Mouse (Mus musculus): ENCODE data around the gene Twist2. TPM values are rescaled to one million over a fixed set of nuclear protein-coding genes. Genes with fewer than 3 reads are reported as not detected.

Gene Twist2
- total RNA-seq, 1 experiment, result 2.6 TPM

DNA sequence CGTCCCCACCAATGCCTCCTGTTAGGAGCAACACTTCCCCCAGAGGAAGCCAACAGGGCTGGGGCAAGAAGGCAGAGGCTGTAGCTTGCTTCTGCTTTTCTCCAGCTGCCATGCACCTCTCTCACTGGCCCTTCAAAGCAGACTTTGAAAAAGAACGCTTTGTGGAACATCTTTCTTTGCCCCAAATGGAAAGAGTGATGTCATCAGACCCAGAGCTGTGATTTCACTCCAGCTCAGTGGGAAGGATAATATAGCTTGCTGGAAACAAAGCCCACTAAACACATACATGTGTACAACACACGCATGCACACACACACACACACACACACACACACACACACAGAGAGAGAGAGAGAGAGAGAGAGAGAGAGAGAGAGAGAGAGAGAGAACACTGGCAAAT lies 17.1 kb upstream of the Twist2 start:
- Histone ChIP-seq H3K4me3 (ENCODE audit: insufficient read depth in 1 of 2, low read depth in 1 of 2, low read length in 2 of 2, poor library complexity in 1 of 2, severe bottlenecking in 1 of 2) (no peak overlapping the region), H3K27ac (ENCODE audit: insufficient read depth, low read depth, low read length, poor library complexity, severe bottlenecking) (no peak overlapping the region), H3K9ac (ENCODE audit: insufficient read depth, low read depth, low read length, poor library complexity, severe bottlenecking) (no peak overlapping the region), H3K36me3 (ENCODE audit: control insufficient read depth, insufficient read depth, low read length, poor library complexity, severe bottlenecking) (no peaks in the 10 kb centered on the region), H3K9me3 (ENCODE audit: control insufficient read depth, insufficient read depth, low read depth, low read length) (no peaks in the 10 kb centered on the region), H3K4me1 (ENCODE audit: control insufficient read depth in 2 of 2, insufficient read depth in 2 of 2, low read length in 2 of 2, poor library complexity in 1 of 2) (no peaks in the 10 kb centered on the region)
- TF ChIP-seq HCFC1 (IDR thresholded peaks at IDR 0.05; ENCODE audit: borderline replicate concordance, insufficient read depth, low read length), result no peak
- DNase-seq (ENCODE audit: low read depth, low spot score), result no peak
- in situ Hi-C loops (cut with MboI; ENCODE audit: low sequenced_read_pairs in 2 of 2, unreplicated experiment in 2 of 2), result no loop called here

DNA sequence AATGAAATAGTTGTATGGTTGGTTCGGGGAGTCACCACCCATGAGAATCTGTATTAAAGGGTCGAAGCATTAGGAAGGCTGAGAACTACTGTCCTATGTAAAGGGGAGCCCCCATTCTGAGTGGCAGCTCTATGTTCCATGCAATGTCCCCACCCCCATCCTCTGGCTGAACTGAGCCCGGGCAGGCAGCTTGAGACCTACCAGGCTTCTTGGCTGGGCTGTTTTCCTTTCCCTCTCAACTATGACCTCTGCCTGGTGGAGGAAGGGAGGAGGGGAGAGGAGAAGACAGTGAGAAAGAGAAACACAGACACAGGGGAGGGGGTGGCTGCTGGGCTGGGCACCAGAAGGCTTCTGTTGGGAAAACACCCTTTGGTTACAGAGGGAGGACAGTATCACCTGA lies 1.9 kb upstream of the Twist2 start:
- peaks cover 0 to 5% of the 10 kb centered on the region in 2 experiments; a peak in 1 of 4 replicates for H3K4me1 ChIP-seq (ENCODE audit: control insufficient read depth in 2 of 2, insufficient read depth in 2 of 2, low read length in 2 of 2, poor library complexity in 1 of 2)
- H3K36me3 ChIP-seq (ENCODE audit: control insufficient read depth, insufficient read depth, low read length, poor library complexity, severe bottlenecking), result no peaks in the 10 kb centered on the region
- no peak overlapping the region for H3K27ac ChIP-seq (ENCODE audit: insufficient read depth, low read depth, low read length, poor library complexity, severe bottlenecking)
- no peaks in the 10 kb centered on the region for H3K9me3 ChIP-seq (ENCODE audit: control insufficient read depth, insufficient read depth, low read depth, low read length)
- H3K9ac ChIP-seq (ENCODE audit: insufficient read depth, low read depth, low read length, poor library complexity, severe bottlenecking), result no peak overlapping the region
- in situ Hi-C loops (cut with MboI; ENCODE audit: low sequenced_read_pairs in 2 of 2, unreplicated experiment in 2 of 2), result no loop called here
- DNase-seq (ENCODE audit: low read depth, low spot score), result no peak
- TF ChIP-seq ZNF384 (IDR thresholded peaks at IDR 0.05; ENCODE audit: low read depth, low read length), result no peak
- TF ChIP-seq CHD2 (IDR thresholded peaks at IDR 0.05; ENCODE audit: low read depth, low read length), result no peak
- no peak for TF ChIP-seq ZC3H11A (IDR thresholded peaks at IDR 0.05; ENCODE audit: borderline replicate concordance, low read depth, low read length)
- no peak for TF ChIP-seq MAFK (IDR thresholded peaks at IDR 0.05; ENCODE audit: insufficient read depth, low read depth, low read length)
- no peak for TF ChIP-seq HCFC1 (IDR thresholded peaks at IDR 0.05; ENCODE audit: borderline replicate concordance, insufficient read depth, low read length)
- no peak overlapping the region for H3K4me3 ChIP-seq (ENCODE audit: insufficient read depth in 1 of 2, low read depth in 1 of 2, low read length in 2 of 2, poor library complexity in 1 of 2, severe bottlenecking in 1 of 2)

DNA sequence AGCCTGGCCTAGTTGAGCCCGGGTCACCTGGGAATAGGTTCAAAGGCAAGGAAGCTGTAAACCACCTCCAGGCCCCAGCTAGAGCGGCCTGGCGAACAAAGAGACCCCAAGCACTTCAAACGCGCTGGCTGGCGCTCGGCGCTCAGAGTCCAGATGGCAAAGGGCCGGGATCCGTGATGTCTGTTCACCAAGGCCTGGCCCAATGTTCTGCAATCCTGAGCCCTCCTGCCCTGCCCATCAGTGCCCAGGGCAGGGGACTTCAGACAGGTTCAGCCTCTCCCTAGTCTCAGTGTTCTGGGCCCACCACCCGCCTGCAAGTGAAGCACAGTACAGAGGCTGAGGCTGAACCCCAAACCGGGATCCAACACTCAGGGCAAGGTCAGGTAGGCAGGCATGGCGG lies 913 bp upstream of the Twist2 start:
- Histone ChIP-seq H3K9me3 (ENCODE audit: control insufficient read depth, insufficient read depth, low read depth, low read length) (no peaks in the 10 kb centered on the region), H3K27ac (ENCODE audit: insufficient read depth, low read depth, low read length, poor library complexity, severe bottlenecking) (no peak overlapping the region), H3K36me3 (ENCODE audit: control insufficient read depth, insufficient read depth, low read length, poor library complexity, severe bottlenecking) (no peaks in the 10 kb centered on the region), H3K4me1 (ENCODE audit: control insufficient read depth in 2 of 2, insufficient read depth in 2 of 2, low read length in 2 of 2, poor library complexity in 1 of 2) (peaks cover 0 to 5% of the 10 kb centered on the region in 2 experiments; a peak in 1 of 4 replicates), H3K4me3 (ENCODE audit: insufficient read depth in 1 of 2, low read depth in 1 of 2, low read length in 2 of 2, poor library complexity in 1 of 2, severe bottlenecking in 1 of 2) (peak overlapping the region; percentile 58 to 70; a peak in 2 of 4 replicates), H3K9ac (ENCODE audit: insufficient read depth, low read depth, low read length, poor library complexity, severe bottlenecking) (no peak overlapping the region)
- no peak for DNase-seq (ENCODE audit: low read depth, low spot score)
- TF ChIP-seq HCFC1 (IDR thresholded peaks at IDR 0.05; ENCODE audit: borderline replicate concordance, insufficient read depth, low read length), result no peak
- no peak for TF ChIP-seq CHD2 (IDR thresholded peaks at IDR 0.05; ENCODE audit: low read depth, low read length)
- TF ChIP-seq ZC3H11A (IDR thresholded peaks at IDR 0.05; ENCODE audit: borderline replicate concordance, low read depth, low read length), result no peak
- no peak for TF ChIP-seq MAFK (IDR thresholded peaks at IDR 0.05; ENCODE audit: insufficient read depth, low read depth, low read length)
- TF ChIP-seq ZNF384 (IDR thresholded peaks at IDR 0.05; ENCODE audit: low read depth, low read length), result no peak
- in situ Hi-C loops (cut with MboI; ENCODE audit: low sequenced_read_pairs in 2 of 2, unreplicated experiment in 2 of 2), result no loop called here

- Histone ChIP-seq H3K9ac (ENCODE audit: insufficient read depth, low read depth, low read length, poor library complexity, severe bottlenecking) (peak overlapping the region; percentile 24; the same call in 1 of the 2 replicates), H3K36me3 (ENCODE audit: control insufficient read depth, insufficient read depth, low read length, poor library complexity, severe bottlenecking) (no peaks in the 10 kb centered on the region), H3K27ac (ENCODE audit: insufficient read depth, low read depth, low read length, poor library complexity, severe bottlenecking) (no peak overlapping the region), H3K9me3 (ENCODE audit: control insufficient read depth, insufficient read depth, low read depth, low read length) (no peaks in the 10 kb centered on the region), H3K4me3 (ENCODE audit: insufficient read depth in 1 of 2, low read depth in 1 of 2, low read length in 2 of 2, poor library complexity in 1 of 2, severe bottlenecking in 1 of 2) (peak overlapping the region; percentile 53 to 58), H3K4me1 (ENCODE audit: control insufficient read depth in 2 of 2, insufficient read depth in 2 of 2, low read length in 2 of 2, poor library complexity in 1 of 2) (peaks cover 0 to 5% of the 10 kb centered on the region in 2 experiments; a peak in 1 of 4 replicates)
- DNase-seq (ENCODE audit: low read depth, low spot score), result no peak
- in situ Hi-C loops (cut with MboI; ENCODE audit: low sequenced_read_pairs in 2 of 2, unreplicated experiment in 2 of 2), result no loop called here
- no peak for TF ChIP-seq HCFC1 (IDR thresholded peaks at IDR 0.05; ENCODE audit: borderline replicate concordance, insufficient read depth, low read length)
- TF ChIP-seq CHD2 (IDR thresholded peaks at IDR 0.05; ENCODE audit: low read depth, low read length), result no peak
- no peak for TF ChIP-seq ZNF384 (IDR thresholded peaks at IDR 0.05; ENCODE audit: low read depth, low read length)
- no peak for TF ChIP-seq ZC3H11A (IDR thresholded peaks at IDR 0.05; ENCODE audit: borderline replicate concordance, low read depth, low read length)
- no peak for TF ChIP-seq MAFK (IDR thresholded peaks at IDR 0.05; ENCODE audit: insufficient read depth, low read depth, low read length)
Measured at GRCm38 (mm10) chr1:91801844-91802366, 644 bp downstream of the Twist2 start.

Measured in ES-E14 (cell line).